Mouse (Mus musculus) CH12.LX (cell line): ENCODE data around the gene Bcat1. TPM values are rescaled to one million over a fixed set of nuclear protein-coding genes. Genes with fewer than 3 reads are reported as not detected.
A peak's percentile ranks its signal among the peaks of the same experiment; 100 is the strongest.

ENCODE experiments used
- DNase-seq: peaks from one replicate; pipeline ENCODE4 v3.0.0-alpha.2; 2013; ENCODE audit errors: extremely low read depth
- H3K27ac ChIP-seq: 2 replicates; pipeline ENCODE4 v1.5.1; 2012; ENCODE audit warnings: low read depth, mild to moderate bottlenecking, control low read depth, moderate library complexity; ENCODE audit not compliant: insufficient read depth
- H3K27me3 ChIP-seq: replicated peaks from 2 replicates; pipeline ENCODE3; 2012; ENCODE audit warnings: inconsistent platforms
- H3K36me3 ChIP-seq, 2 experiments: replicated peaks in 1 of 2; 2 replicates each; pipeline versions ENCODE3 to v1.6.1; 2012; ENCODE audit warnings: inconsistent platforms in 1 of 2, low read length in 1 of 2, mild to moderate bottlenecking in 1 of 2, mixed read lengths in 1 of 2, moderate library complexity in 1 of 2; ENCODE audit not compliant: control insufficient read depth in 1 of 2, insufficient read depth in 1 of 2
- H3K4me1 ChIP-seq, 2 experiments: 2 replicates each; pipeline ENCODE4 v1.6.1; 2012; ENCODE audit warnings: inconsistent platforms in 1 of 2, moderate library complexity in 1 of 2; ENCODE audit not compliant: insufficient read depth in 2 of 2, control insufficient read depth in 1 of 2
- H3K4me2 ChIP-seq: 2 replicates; pipeline ENCODE4 v1.6.1; 2012; ENCODE audit warnings: low read depth, mild to moderate bottlenecking, control low read depth; ENCODE audit not compliant: poor library complexity, insufficient read depth, severe bottlenecking
- H3K4me3 ChIP-seq, 3 experiments: fragments of 150-350 bp in 1 of 3; sonication (generic) in 1 of 3; replicated peaks in 1 of 3; 2 replicates each; pipeline versions ENCODE3 to v1.5.1; 2011 to 2012; ENCODE audit warnings: low read depth in 2 of 3, low read length in 2 of 3, mild to moderate bottlenecking in 2 of 3, moderate library complexity in 2 of 3, control low read depth in 1 of 3, improper control_type of control experiment in 1 of 3, inconsistent platforms in 1 of 3, mixed read lengths in 1 of 3; ENCODE audit not compliant: poor library complexity in 1 of 3
- H3K79me2 ChIP-seq: replicated peaks from 2 replicates; pipeline ENCODE4 v1.6.1; 2012; ENCODE audit warnings: mild to moderate bottlenecking, moderate library complexity; ENCODE audit not compliant: control insufficient read depth, poor library complexity, insufficient read depth, severe bottlenecking; ENCODE audit errors: extremely low read depth
- H3K9ac ChIP-seq: 2 replicates; pipeline ENCODE4 v1.6.1; 2012; ENCODE audit warnings: low read depth, mild to moderate bottlenecking, control low read depth, moderate library complexity; ENCODE audit not compliant: insufficient read depth
- H3K9me3 ChIP-seq: replicated peaks from 2 replicates; pipeline ENCODE3; 2012; ENCODE audit warnings: low read length, inconsistent platforms, mixed read lengths
- BHLHE40 ChIP-seq: IDR thresholded peaks from 2 replicates; pipeline ENCODE4 v1.6.1; 2011; ENCODE audit warnings: mild to moderate bottlenecking, low read depth, low read length, improper control_type of control experiment
- CHD2 ChIP-seq: IDR thresholded peaks from 2 replicates; pipeline ENCODE4 v1.6.1; 2011; ENCODE audit warnings: low read length, improper control_type of control experiment
- CTCF ChIP-seq, 2 experiments: IDR thresholded peaks in 1 of 2; conservative IDR thresholded peaks in 1 of 2; 2 replicates each; pipeline ENCODE4 v1.5.1; 2011 to 2012; ENCODE audit warnings: low read depth in 2 of 2, low read length in 2 of 2, improper control_type of control experiment in 1 of 2, inconsistent platforms in 1 of 2, mild to moderate bottlenecking in 1 of 2, moderate library complexity in 1 of 2
- ELF1 ChIP-seq: IDR thresholded peaks from 2 replicates; pipeline ENCODE4 v1.6.1; 2014; ENCODE audit warnings: low read depth, mild to moderate bottlenecking, inconsistent platforms, low read length, improper control_type of control experiment
- EP300 ChIP-seq: IDR thresholded peaks from 2 replicates; pipeline ENCODE4 v1.6.1; 2011; ENCODE audit warnings: low read length, improper control_type of control experiment
- ETS1 ChIP-seq: conservative IDR thresholded peaks from 2 replicates; pipeline ENCODE4 v1.6.1; 2012; ENCODE audit warnings: low read depth, mild to moderate bottlenecking, inconsistent platforms, low read length, improper control_type of control experiment, moderate library complexity
- HCFC1 ChIP-seq: IDR thresholded peaks from 2 replicates; pipeline ENCODE4 v1.6.1; 2012; ENCODE audit warnings: low read depth, mild to moderate bottlenecking, inconsistent platforms, low read length, improper control_type of control experiment
- JUN ChIP-seq: IDR thresholded peaks from 2 replicates; pipeline ENCODE4 v1.6.1; 2011; ENCODE audit warnings: low read depth, mild to moderate bottlenecking, low read length, improper control_type of control experiment, moderate library complexity; ENCODE audit not compliant: insufficient read depth
- JUND ChIP-seq: conservative IDR thresholded peaks from 2 replicates; pipeline ENCODE4 v1.6.1; 2011; ENCODE audit warnings: low read depth, low read length, improper control_type of control experiment
- KAT2A ChIP-seq: IDR thresholded peaks from 2 replicates; pipeline ENCODE4 v1.6.1; 2012; ENCODE audit warnings: low read length, improper control_type of control experiment, inconsistent platforms; ENCODE audit not compliant: insufficient replicate concordance
- MAX ChIP-seq: IDR thresholded peaks from 2 replicates; pipeline ENCODE4 v1.6.1; 2011; ENCODE audit warnings: low read length, improper control_type of control experiment
- MAZ ChIP-seq: IDR thresholded peaks from 2 replicates; pipeline ENCODE4 v1.6.1; 2012; ENCODE audit warnings: low read depth, mild to moderate bottlenecking, inconsistent platforms, low read length, improper control_type of control experiment, moderate library complexity
- MEF2A ChIP-seq: IDR thresholded peaks from 2 replicates; pipeline ENCODE4 v1.6.1; 2014; ENCODE audit warnings: low read depth, mild to moderate bottlenecking, inconsistent platforms, low read length, improper control_type of control experiment, borderline replicate concordance
- MYC ChIP-seq: IDR thresholded peaks from 2 replicates; pipeline ENCODE4 v1.6.1; 2011; ENCODE audit warnings: low read depth, mild to moderate bottlenecking, improper control_type of control experiment, low read length
- NELFE ChIP-seq: IDR thresholded peaks from 2 replicates; pipeline ENCODE4 v1.6.1; 2011; ENCODE audit warnings: low read depth, low read length, improper control_type of control experiment
- POLR2A ChIP-seq: IDR thresholded peaks from 2 replicates; pipeline ENCODE4 v1.6.1; 2011; ENCODE audit warnings: low read depth, mild to moderate bottlenecking, improper control_type of control experiment, low read length
- POLR2AphosphoS2 ChIP-seq: IDR thresholded peaks from 2 replicates; pipeline ENCODE4 v1.6.1; 2011; ENCODE audit warnings: low read depth, low read length, improper control_type of control experiment
- RAD21 ChIP-seq: IDR thresholded peaks from 2 replicates; pipeline ENCODE4 v1.6.1; 2011; ENCODE audit warnings: low read depth, mild to moderate bottlenecking, low read length, improper control_type of control experiment, moderate library complexity
- RCOR1 ChIP-seq: conservative IDR thresholded peaks from 2 replicates; pipeline ENCODE4 v1.6.1; 2012; ENCODE audit warnings: low read depth, mild to moderate bottlenecking, inconsistent platforms, low read length, improper control_type of control experiment
- SIN3A ChIP-seq: IDR thresholded peaks from 2 replicates; pipeline ENCODE4 v1.6.1; 2012; ENCODE audit warnings: low read length, improper control_type of control experiment, inconsistent platforms
- SMC3 ChIP-seq: IDR thresholded peaks from 2 replicates; pipeline ENCODE4 v1.6.1; 2011; ENCODE audit warnings: low read depth, low read length, improper control_type of control experiment
- TBP ChIP-seq: conservative IDR thresholded peaks from 2 replicates; pipeline ENCODE4 v1.6.1; 2011; ENCODE audit warnings: low read depth, low read length, improper control_type of control experiment
- TCF12 ChIP-seq: IDR thresholded peaks from 2 replicates; pipeline ENCODE4 v1.6.1; 2014; ENCODE audit warnings: low read depth, mild to moderate bottlenecking, inconsistent platforms, low read length, improper control_type of control experiment
- UBTF ChIP-seq: IDR thresholded peaks from 2 replicates; pipeline ENCODE4 v1.6.1; 2012; ENCODE audit warnings: low read depth, mild to moderate bottlenecking, inconsistent platforms, low read length, improper control_type of control experiment, moderate library complexity
- USF2 ChIP-seq: conservative IDR thresholded peaks from 2 replicates; pipeline ENCODE4 v1.6.1; 2011; ENCODE audit warnings: low read depth, low read length, improper control_type of control experiment
- ZC3H11A ChIP-seq: IDR thresholded peaks from 2 replicates; pipeline ENCODE4 v1.6.1; 2012; ENCODE audit warnings: low read depth, mild to moderate bottlenecking, inconsistent platforms, low read length, improper control_type of control experiment
- ZKSCAN1 ChIP-seq: IDR thresholded peaks from 2 replicates; pipeline ENCODE4 v1.6.1; 2012; ENCODE audit warnings: low read depth, inconsistent platforms, low read length, improper control_type of control experiment, borderline replicate concordance
- ZNF384 ChIP-seq: IDR thresholded peaks from 2 replicates; pipeline ENCODE4 v1.6.1; 2012; ENCODE audit warnings: low read depth, low read length, improper control_type of control experiment, inconsistent platforms
- dilution Hi-C: fragments of 300-500 bp; cut with MboI; formaldehyde crosslinking; loops from 2 replicates; pipeline ENCODE4 v1.14.3; 2020; ENCODE audit warnings: low sequenced_read_pairs; ENCODE audit not compliant: extremely low pct_unique_long_range_greater_than_20kb, extremely low pct_ligation_motif_present
- in situ Hi-C: fragments of 300-500 bp; cut with MboI; formaldehyde crosslinking; loops from 3 replicates; pipeline ENCODE4 v1.14.3; 2019; ENCODE audit warnings: low sequenced_read_pairs, low pct_ligation_motif_present, low pct_unique_long_range_greater_than_20kb, mixed read lengths
- polyA plus RNA-seq: library from polyadenylated mRNA; unstranded; fragments of >175 nt; gene quantifications from 2 replicates; pipeline ENCODE4 v1.2.1, GENCODE M21; 2012; ENCODE audit warnings: low read depth; ENCODE audit not compliant: insufficient read length
- total RNA-seq, 2 experiments: library from RNA; depleted of rRNA; stranded (reverse); fragments of 300-350 nt in 1 of 2; fragments of >200 nt in 1 of 2; gene quantifications; 2 replicates each; pipeline ENCODE4 v1.2.3; 2012 to 2014

Gene Bcat1
- total and polyA plus RNA-seq, 3 experiments, result 141 to 199 (median 176) TPM

DNA sequence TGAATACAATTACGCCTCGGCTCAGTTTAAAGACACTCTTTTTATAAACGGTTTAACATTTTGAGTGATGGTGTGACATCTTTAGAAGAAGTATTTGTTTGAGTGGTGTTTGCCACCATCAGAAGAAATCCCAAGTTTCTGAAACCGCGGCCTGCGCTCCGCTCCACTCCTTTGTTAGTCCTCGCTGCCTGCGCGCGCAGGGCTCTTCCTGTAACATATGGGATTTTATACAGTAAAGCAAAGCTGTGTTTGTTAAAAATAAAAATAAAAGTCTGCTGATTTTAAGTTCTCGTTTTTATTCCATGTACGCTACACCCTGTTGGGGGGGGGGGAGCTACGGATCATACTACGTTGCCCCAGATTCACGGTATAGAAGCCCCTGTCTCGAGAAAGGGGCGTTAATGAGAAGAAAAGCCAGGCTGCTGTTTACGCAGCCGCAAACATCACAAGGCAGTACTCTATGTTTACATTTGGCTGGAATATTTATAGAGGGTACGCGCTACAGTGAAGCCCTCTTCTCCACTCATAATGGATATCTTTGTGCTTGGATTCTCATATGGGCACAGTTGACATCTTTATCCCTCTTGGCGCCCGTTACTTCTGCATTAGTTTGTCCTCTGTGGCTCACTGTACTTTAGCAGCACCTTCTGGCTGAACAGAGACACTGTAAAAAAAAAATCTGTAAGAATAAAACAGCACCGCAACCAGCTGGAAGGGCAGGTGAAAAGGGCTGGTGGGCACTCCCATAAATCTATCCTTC is 114.6 kb downstream of the Bcat1 start:
- H3K27me3 ChIP-seq, result no peaks in the 10 kb centered on the region
- H3K4me1 ChIP-seq, result peaks cover 0 to 16% of the 10 kb centered on the region in 2 experiments; a peak in 1 of 4 replicates
- H3K4me2 ChIP-seq, result 0 out of 2 replicates have a peak overlapping the region, but pooled peaks have one; percentile 13
- H3K36me3 ChIP-seq, result no peaks in the 10 kb centered on the region
- H3K79me2 ChIP-seq, result no peaks in the 10 kb centered on the region
- TF ChIP-seq SIN3A (no peak), MAX (no peak), POLR2A (no peak), TCF12 (no peak), SMC3 (peak; percentile 78), EP300 (no peak), ZKSCAN1 (no peak), POLR2AphosphoS2 (no peak), HCFC1 (no peak), CTCF (conservative IDR thresholded peaks at IDR 0.05 in 1 of 2, IDR thresholded peaks at IDR 0.05 in 1 of 2; ENCODE audit: low read depth in 2 of 2, low read length in 2 of 2) (peak; percentile 34 to 74; a peak in 3 of 4 replicates), JUND (no peak), MAZ (no peak), ETS1 (no peak), BHLHE40 (no peak), UBTF (no peak), ELF1 (no peak), TBP (no peak), ZNF384 (peak; percentile 88), USF2 (no peak), MYC (no peak), RAD21 (peak; percentile 76), JUN (no peak), KAT2A (no peak), RCOR1 (no peak), NELFE (no peak), MEF2A (no peak), CHD2 (no peak), ZC3H11A (peak; percentile 73)
- DNase-seq, result peak; percentile 63
- dilution Hi-C loops (no loop called here), in situ Hi-C loops (loop anchor here (10.0 to 25.0 kb wide), 2 partner anchors 467 to 624 kb away; no protein-coding TSS in a partner anchor)
- H3K9ac ChIP-seq, result no peak overlapping the region
- H3K9me3 ChIP-seq, result peaks cover 2% of the 10 kb centered on the region
- no peak overlapping the region for H3K4me3 ChIP-seq
- H3K27ac ChIP-seq, result no peak overlapping the region
